Mouse (Mus musculus) brain, embryonic 14.5 days (tissue): ENCODE measurements at regions not wholly inside any gene's neighbourhood (a gene's known extent, or its start where the extent isn't known, plus 50 kb on each side); places are given as distances from the start of the nearest gene placed in this dataset.

Source experiments
- CTCF ChIP-seq: fragments of 200-500 bp; IDR thresholded peaks from 2 replicates; pipeline ENCODE4 v1.5.1; 2012; ENCODE audit warnings: inconsistent platforms, mild to moderate bottlenecking, moderate library complexity, borderline replicate concordance; ENCODE audit not compliant: insufficient read depth, insufficient read length; ENCODE audit errors: extremely low read depth
- POLR2A ChIP-seq: fragments of 200-500 bp; IDR thresholded peaks from 2 replicates; pipeline ENCODE4 v1.6.1; 2012; ENCODE audit warnings: mild to moderate bottlenecking, inconsistent platforms, borderline replicate concordance; ENCODE audit not compliant: poor library complexity, insufficient read depth, insufficient read length, severe bottlenecking; ENCODE audit errors: extremely low read depth

DNA sequence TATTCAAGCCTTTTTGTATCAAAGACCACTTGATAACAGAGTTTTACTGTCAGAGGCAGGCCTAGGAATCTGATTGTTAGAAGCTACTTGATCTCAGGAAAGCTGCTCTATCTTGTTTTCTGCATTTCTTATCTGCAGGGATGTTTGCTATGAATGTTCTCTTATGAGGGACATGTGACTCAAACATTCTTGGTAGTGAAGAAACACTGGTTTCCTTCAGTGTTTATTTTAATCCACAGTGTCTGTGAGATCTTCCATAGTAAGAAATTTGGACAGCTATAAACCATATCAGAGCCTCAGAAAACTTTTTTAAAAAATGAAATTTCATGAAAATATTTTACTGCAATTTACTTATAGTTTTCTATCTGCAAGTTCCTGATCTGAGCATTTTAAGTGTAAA, 307.8 kb upstream of the Klf6 start:
- TF ChIP-seq CTCF (no peak), POLR2A (no peak)
